Mouse (Mus musculus) intestine, embryonic 16.5 days (tissue): ENCODE data around the gene Fam3a. TPM values are rescaled to one million over a fixed set of nuclear protein-coding genes. Genes with fewer than 3 reads are reported as not detected.
A peak's percentile ranks its signal among the peaks of the same experiment; 100 is the strongest.
"Not testable (repeated sequence)": the region's sequence is repeated elsewhere in the genome, so short reads cannot be mapped to it uniquely, and the experiment has no call there.

Source experiments
- ATAC-seq: fragments of 200-750 bp; cut with Nextera tagmentation; 2 replicates; pipeline ENCODE4 v1.8.0; 2017; ENCODE audit warnings: moderate TSS enrichment, moderate library complexity
- H3K27ac ChIP-seq: fragments of 300-500 bp; sonication (generic); 2 replicates; pipeline ENCODE4 v1.5.1; 2014; ENCODE audit warnings: mild to moderate bottlenecking, low read length
- H3K27me3 ChIP-seq: fragments of 300-500 bp; sonication (generic); replicated peaks from 2 replicates; pipeline ENCODE4 v1.6.1; 2014; ENCODE audit warnings: low read length, control low read depth, mixed read lengths; ENCODE audit not compliant: control insufficient read depth, insufficient read depth
- H3K36me3 ChIP-seq: fragments of 300-500 bp; sonication (generic); 2 replicates; pipeline ENCODE4 v1.6.1; 2014; ENCODE audit warnings: low read length, control low read depth; ENCODE audit not compliant: control insufficient read depth, insufficient read depth
- H3K4me1 ChIP-seq: fragments of 300-500 bp; sonication (generic); 2 replicates; pipeline ENCODE4 v1.6.1; 2014; ENCODE audit warnings: low read length, control low read depth, mixed read lengths; ENCODE audit not compliant: control insufficient read depth, insufficient read depth
- H3K4me2 ChIP-seq: fragments of 300-500 bp; sonication (generic); 2 replicates; pipeline ENCODE4 v1.6.1; 2014; ENCODE audit warnings: low read depth, low read length, control low read depth
- H3K4me3 ChIP-seq: fragments of 300-500 bp; sonication (generic); 2 replicates; pipeline ENCODE4 v1.5.1; 2014; ENCODE audit warnings: mild to moderate bottlenecking, low read length
- H3K9ac ChIP-seq: fragments of 300-500 bp; sonication (generic); 2 replicates; pipeline ENCODE4 v1.6.1; 2014; ENCODE audit warnings: low read depth, low read length
- H3K9me3 ChIP-seq: fragments of 300-500 bp; sonication (generic); 2 replicates; pipeline ENCODE4 v1.6.1; 2016; ENCODE audit warnings: low read length, control low read depth; ENCODE audit not compliant: control insufficient read depth
- WGBS: fragments of 180-500 bp; shearing (Covaris S2); extraction: QIAGEN DNeasy Blood & Tissue Kit; methylation state at CpG from one replicate; pipeline ENCODE4 v1.1.7; 2014; 5-methylcytosine and 5-hydroxymethylcytosine counted together
- polyA plus RNA-seq: library from polyadenylated mRNA; unstranded; fragments of >200 nt; fragmentation: Nextera tagmentation; extraction: Ambion mirVana; gene quantifications from 2 replicates; pipeline ENCODE4 v1.2.1, GENCODE M21; 2015

Gene Fam3a
- polyA plus RNA-seq, 1 experiment from 2014 or later = 34.6 TPM

- Histone ChIP-seq H3K9me3 (no peaks in the 10 kb centered on the region), H3K4me3 (no peak overlapping the region), H3K4me2 (no peak overlapping the region), H3K9ac (no peak overlapping the region), H3K27ac (no peak overlapping the region), H3K27me3 (no peaks in the 10 kb centered on the region; the same call in 1 of the 2 replicates), H3K36me3 (no peaks in the 10 kb centered on the region), H3K4me1 (no peaks in the 10 kb centered on the region)
- WGBS = 63% methylated on average over 2 of the region's 2 CpGs
- ATAC-seq = no peak
Measured at GRCm38 (mm10) chrX:74408340-74408739, 15.3 kb upstream of the Fam3a start.

- H3K9ac ChIP-seq = no peak overlapping the region
- no peak overlapping the region for H3K27ac ChIP-seq
- no peaks in the 10 kb centered on the region for H3K36me3 ChIP-seq
- no peak overlapping the region for H3K4me2 ChIP-seq
- no peaks in the 10 kb centered on the region for H3K9me3 ChIP-seq
- no peak for ATAC-seq
- no peak overlapping the region for H3K4me3 ChIP-seq
- WGBS = 84% methylated on average over 3 of the region's 3 CpGs
- H3K4me1 ChIP-seq = no peaks in the 10 kb centered on the region
- H3K27me3 ChIP-seq = no peaks in the 10 kb centered on the region
Measured at GRCm38 (mm10) chrX:74400136-74400535, 7.1 kb upstream of the Fam3a start.

- H3K27ac ChIP-seq = no peak overlapping the region
- H3K4me1 ChIP-seq = no peaks in the 10 kb centered on the region
- no peaks in the 10 kb centered on the region for H3K9me3 ChIP-seq
- no peak for ATAC-seq
- H3K4me3 ChIP-seq = no peak overlapping the region
- H3K27me3 ChIP-seq = no peaks in the 10 kb centered on the region
- H3K4me2 ChIP-seq = no peak overlapping the region
- H3K9ac ChIP-seq = no peak overlapping the region
- no peaks in the 10 kb centered on the region for H3K36me3 ChIP-seq
Measured at GRCm38 (mm10) chrX:74388153-74388552, 4.9 kb downstream of the Fam3a start.

GRCm38 (mm10) chrX:74384451-74384850 is 8.6 kb downstream of the Fam3a start:
- WGBS = 75% methylated on average over 2 of the region's 2 CpGs
- no peak overlapping the region for H3K27ac ChIP-seq
- no peaks in the 10 kb centered on the region for H3K9me3 ChIP-seq
- H3K4me2 ChIP-seq = no peak overlapping the region
- H3K4me3 ChIP-seq = no peak overlapping the region
- H3K4me1 ChIP-seq = no peaks in the 10 kb centered on the region
- H3K36me3 ChIP-seq = no peaks in the 10 kb centered on the region
- ATAC-seq = no peak
- no peak overlapping the region for H3K9ac ChIP-seq
- H3K27me3 ChIP-seq = no peaks in the 10 kb centered on the region

DNA sequence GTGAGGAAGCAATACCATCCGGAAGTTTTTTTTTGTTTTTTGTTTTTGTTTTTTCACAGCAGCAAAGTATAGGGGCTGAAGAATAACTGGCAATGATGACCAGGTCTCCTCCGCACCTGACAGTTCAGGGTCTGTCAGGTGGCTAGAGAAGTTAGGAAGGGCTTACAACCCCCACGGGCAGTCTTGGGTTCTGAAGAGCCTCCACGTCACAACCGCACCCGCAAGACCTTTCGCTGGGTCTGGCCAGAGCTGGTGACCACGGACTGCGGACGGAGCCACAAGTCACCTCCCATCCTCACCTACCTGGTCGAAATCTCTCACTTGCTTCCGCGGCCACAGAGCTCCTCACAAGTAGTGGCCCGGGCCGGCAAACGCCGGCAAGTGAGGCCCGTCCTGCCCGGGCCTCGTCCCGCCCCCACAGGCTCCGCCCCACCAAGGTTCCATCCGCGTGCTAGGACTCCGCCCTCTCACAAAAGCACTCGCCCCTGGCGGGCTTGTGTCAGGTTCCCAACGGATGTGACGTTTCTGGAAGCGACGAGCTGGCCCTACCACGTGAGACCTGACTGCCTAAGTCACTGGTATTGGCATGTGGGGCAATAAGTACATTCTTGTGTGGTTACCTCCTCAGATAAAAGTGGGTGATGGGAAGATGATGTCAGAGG is 20.1 kb downstream of the Fam3a start, which contains the start of the genes Ubl4a and Slc10a3:
Gene Ubl4a, minus strand, starts transcription at position 331 of the 662 bp plus-strand sequence.
Gene Slc10a3, minus strand, starts transcription at position 462 of the 662 bp plus-strand sequence.
- ATAC-seq = peak; percentile 90
- H3K27ac ChIP-seq = no peak within 1 kb of the TSS
- WGBS = 19% methylated on average over 32 of the region's 32 CpGs

DNA sequence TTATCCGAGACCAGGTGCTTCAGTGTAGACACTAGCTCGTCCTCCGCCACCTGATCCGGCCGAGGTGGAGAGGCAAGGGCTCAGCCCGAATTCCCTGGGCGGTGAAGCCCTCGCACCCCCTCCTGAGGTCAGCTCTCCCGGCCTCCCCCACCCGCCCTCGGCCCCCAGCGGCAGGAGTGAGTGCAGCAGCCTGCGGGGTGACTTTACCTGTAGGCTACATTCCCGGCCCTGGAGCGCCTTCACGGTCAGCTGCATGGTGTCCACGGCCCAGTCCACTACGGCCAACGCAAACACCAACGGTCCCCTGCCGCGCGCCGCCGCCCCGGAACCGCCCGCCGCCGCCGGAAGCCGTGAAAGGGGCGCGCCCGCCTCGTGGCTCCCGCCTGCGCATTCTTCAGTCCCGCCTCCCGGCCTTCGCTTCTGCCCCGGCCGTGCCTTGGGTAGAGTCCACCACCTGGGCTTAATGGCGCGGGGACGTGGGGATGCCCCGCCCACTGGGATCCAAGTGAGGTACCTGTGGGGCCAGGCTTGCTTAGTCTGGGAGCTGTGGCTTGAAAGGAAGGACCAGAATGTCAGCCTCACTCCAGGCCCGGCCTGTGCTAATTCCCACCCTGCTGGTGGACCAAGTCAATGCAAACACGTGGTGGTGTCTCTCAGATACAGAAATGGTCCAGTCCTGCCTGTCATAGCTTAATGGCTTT is 24.7 kb downstream of the Fam3a start:
- H3K4me3 ChIP-seq = peak overlapping the region; percentile 66
- peak; percentile 88 for ATAC-seq
- H3K9me3 ChIP-seq = no peaks in the 10 kb centered on the region
- H3K4me2 ChIP-seq = peak overlapping the region; percentile 55
- H3K36me3 ChIP-seq = no peaks in the 10 kb centered on the region
- peak overlapping the region; percentile 81 for H3K9ac ChIP-seq
- no peaks in the 10 kb centered on the region for H3K27me3 ChIP-seq
- peaks cover 5% of the 10 kb centered on the region; the same call in 1 of the 2 replicates for H3K4me1 ChIP-seq
- 20% methylated on average over 49 of the region's 49 CpGs for WGBS
- peak overlapping the region; percentile 75 for H3K27ac ChIP-seq

More for the DNA sequence above, 20.1 kb downstream of the Fam3a start, which contains the start of the genes Ubl4a and Slc10a3:
- H3K36me3 ChIP-seq = no peaks in the 10 kb centered on the region
- H3K4me3 ChIP-seq = peak within 1 kb of the TSS; percentile 51
- H3K4me2 ChIP-seq = peak within 1 kb of the TSS; percentile 54
- peaks cover 5% of the 10 kb centered on the region; the same call in 1 of the 2 replicates for H3K4me1 ChIP-seq
- peak within 1 kb of the TSS; percentile 64 for H3K9ac ChIP-seq
- H3K27me3 ChIP-seq = no peaks in the 10 kb centered on the region
- H3K9me3 ChIP-seq = no peaks in the 10 kb centered on the region

GRCm38 (mm10) chrX:74367512-74367911 is 25.6 kb downstream of the Fam3a start:
- H3K4me3 ChIP-seq = peak overlapping the region; percentile 66
- no peak for ATAC-seq
- 60% methylated on average over 10 of the region's 10 CpGs for WGBS
- H3K36me3 ChIP-seq = no peaks in the 10 kb centered on the region
- peaks cover 5% of the 10 kb centered on the region; the same call in 1 of the 2 replicates for H3K4me1 ChIP-seq
- peak overlapping the region; percentile 75; the same call in 1 of the 2 replicates for H3K27ac ChIP-seq
- H3K4me2 ChIP-seq = peak overlapping the region; percentile 55
- no peaks in the 10 kb centered on the region for H3K9me3 ChIP-seq
- H3K9ac ChIP-seq = peak overlapping the region; percentile 81
- H3K27me3 ChIP-seq = no peaks in the 10 kb centered on the region

- no peaks in the 10 kb centered on the region for H3K9me3 ChIP-seq
- no peak overlapping the region for H3K4me3 ChIP-seq
- no peaks in the 10 kb centered on the region for H3K36me3 ChIP-seq
- H3K4me2 ChIP-seq = no peak overlapping the region
- H3K27me3 ChIP-seq = no peaks in the 10 kb centered on the region
- 32% methylated on average over 11 of the region's 11 CpGs for WGBS
- no peak overlapping the region for H3K27ac ChIP-seq
- H3K4me1 ChIP-seq = no peaks in the 10 kb centered on the region
- no peak overlapping the region for H3K9ac ChIP-seq
- no peak for ATAC-seq
Measured at GRCm38 (mm10) chrX:74359171-74359570, 33.9 kb downstream of the Fam3a start.

DNA sequence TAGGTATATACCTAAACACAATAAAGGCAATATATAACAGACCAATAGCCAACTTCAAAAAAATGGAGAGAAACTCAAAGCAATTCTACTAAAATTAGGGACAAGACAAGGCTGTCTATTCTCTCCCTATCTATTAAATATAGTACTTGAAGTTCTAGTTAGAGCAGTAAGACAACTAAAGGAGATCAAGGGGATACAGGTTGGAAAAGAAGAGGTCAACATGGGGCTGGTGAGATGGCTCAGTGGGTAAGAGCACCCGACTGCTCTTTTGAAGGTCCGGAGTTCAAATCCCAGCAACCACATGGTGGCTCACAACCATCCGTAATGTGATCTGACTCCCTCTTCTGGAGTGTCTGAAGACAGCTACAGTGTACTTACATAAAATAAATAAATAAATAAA is 36.0 kb downstream of the Fam3a start:
- 78% methylated on average over 3 of the region's 3 CpGs for WGBS
- not testable (repeated sequence) for H3K27me3 ChIP-seq, H3K36me3 ChIP-seq

More for the DNA sequence above, 36.0 kb downstream of the Fam3a start:
- H3K4me3 ChIP-seq, H3K4me1 ChIP-seq, H3K9me3 ChIP-seq, ATAC-seq, H3K9ac ChIP-seq, H3K4me2 ChIP-seq, H3K27ac ChIP-seq: not testable (repeated sequence)
